Mouse (Mus musculus) liver, postnatal 0 days (tissue): ENCODE results near the gene Slc25a4.

Experiments
- CTCF ChIP-seq: sonication (generic); IDR thresholded peaks from 2 replicates; pipeline ENCODE4 v1.5.1; 2016; ENCODE audit warnings: antibody characterized with exemption, low read depth
- EP300 ChIP-seq: IDR thresholded peaks from 2 replicates; pipeline ENCODE4 v1.6.1; 2016; ENCODE audit warnings: antibody characterized with exemption, low read depth, mild to moderate bottlenecking

GRCm38 (mm10) chr8:46204301-46204700 lies 6.8 kb downstream of the Slc25a4 start:
- TF ChIP-seq CTCF: no peak
- no peak for TF ChIP-seq EP300
